Mouse (Mus musculus) activated CD4-positive, CD25-positive, alpha-beta regulatory T cell, adult 4 months (primary cell): Measurements from ENCODE around the gene Rps27a. TPM values are rescaled to one million over a fixed set of nuclear protein-coding genes. Genes with fewer than 3 reads are reported as not detected.
"Not testable (repeated sequence)": the region's sequence is repeated elsewhere in the genome, so short reads cannot be mapped to it uniquely, and the experiment has no call there.

Experiments
- ATAC-seq: one replicate; pipeline ENCODE4 v1.8.0; 2017
- polyA plus RNA-seq, 2 experiments: library from polyadenylated mRNA; unstranded; fragments of 100-300 nt; shearing (Covaris generic); gene quantifications; one replicate each; pipeline ENCODE4 v1.2.1; 2017

Gene Rps27a
- polyA plus RNA-seq, result 1,000 to 10,000 TPM; 1,318 to 1,662 TPM

GRCm38 (mm10) chr11:29547752-29548503 is at the start of gene Rps27a, which contains the start of gene Clhc1:
TSS of gene Rps27a (minus strand) at chr11:29548109.
TSS of gene Clhc1 (plus strand) at chr11:29547950.
- peak; percentile 91 for ATAC-seq

DNA sequence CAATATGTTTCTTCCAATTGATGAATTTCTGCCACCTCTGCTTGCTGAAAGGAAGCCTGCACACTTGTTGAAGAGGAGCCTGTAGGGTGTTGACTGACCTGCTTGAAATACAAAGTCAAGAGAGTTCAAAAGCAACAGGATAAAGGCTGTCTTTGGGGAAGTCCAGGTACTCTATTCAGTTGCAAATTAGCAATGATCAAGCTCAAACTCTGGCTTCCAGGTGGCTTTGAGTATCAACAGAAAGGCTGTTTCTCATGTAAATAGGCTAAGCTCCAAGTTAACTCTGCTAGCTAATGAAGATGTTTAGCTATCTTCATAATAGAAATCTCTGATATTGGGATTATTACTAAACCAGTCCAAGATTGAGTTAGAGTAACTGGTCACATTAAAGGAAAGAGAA is 49.2 kb upstream of the Rps27a start:
- ATAC-seq, result no peak

DNA sequence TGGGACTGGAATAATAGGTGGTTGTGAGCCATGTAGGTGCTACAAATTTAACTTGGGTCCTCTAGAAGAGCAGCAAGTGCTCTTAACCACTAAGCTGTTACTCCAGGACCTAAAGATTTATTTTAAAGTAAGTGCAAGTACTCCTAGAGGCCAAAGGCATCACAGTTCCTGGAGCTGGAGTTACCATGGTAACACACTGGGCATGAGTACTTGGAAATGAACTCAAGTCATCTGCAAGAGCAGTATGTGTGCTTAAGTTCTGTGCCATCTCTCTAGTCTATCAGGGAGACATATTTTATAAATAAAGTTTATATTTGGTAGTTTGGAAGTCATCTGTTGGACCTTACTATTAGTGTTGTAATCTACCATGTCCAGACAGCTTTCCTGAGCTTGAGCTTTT is 47.3 kb upstream of the Rps27a start:
- no peak for ATAC-seq

DNA sequence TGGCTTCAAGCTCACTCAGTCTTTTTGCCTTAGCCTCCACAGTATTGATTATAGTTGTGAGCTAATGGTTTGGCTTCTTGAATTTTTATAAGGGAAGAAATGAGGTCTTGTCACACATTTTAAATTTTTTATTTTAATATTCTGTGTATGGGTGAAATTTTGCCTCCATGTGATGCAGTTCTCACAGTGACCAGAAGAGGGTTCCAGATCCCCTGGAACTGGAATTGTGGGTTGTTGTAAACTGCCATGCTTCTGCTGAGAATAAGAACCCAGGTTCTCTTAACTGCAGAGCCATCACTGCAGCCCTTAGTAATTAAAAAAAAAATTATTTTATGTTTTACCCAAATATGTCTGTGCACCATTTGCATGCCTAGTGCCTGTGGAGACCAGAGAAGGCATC is 31.7 kb upstream of the Rps27a start:
- ATAC-seq, result no peak

DNA sequence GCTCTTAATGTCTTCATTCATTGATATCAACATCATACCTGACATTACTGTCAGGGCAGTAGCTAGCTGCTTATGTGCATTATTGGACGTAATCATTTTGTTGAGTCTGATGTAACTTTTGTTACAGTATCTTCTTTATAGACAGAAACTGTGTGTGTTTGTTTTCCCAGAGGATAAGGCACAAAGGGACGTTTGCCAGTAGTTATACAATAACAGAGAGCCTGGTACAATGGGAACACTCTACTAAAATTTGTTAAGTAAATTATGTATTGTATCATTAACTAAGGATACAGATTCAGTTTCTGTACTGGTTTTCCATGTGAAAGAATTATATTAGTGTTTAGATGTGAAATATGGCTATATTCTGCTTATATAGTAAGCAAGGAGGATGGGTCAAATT is 24.7 kb upstream of the Rps27a start:
- ATAC-seq, result no peak

GRCm38 (mm10) chr11:29571536-29571935 is 23.6 kb upstream of the Rps27a start:
- no peak for ATAC-seq

DNA sequence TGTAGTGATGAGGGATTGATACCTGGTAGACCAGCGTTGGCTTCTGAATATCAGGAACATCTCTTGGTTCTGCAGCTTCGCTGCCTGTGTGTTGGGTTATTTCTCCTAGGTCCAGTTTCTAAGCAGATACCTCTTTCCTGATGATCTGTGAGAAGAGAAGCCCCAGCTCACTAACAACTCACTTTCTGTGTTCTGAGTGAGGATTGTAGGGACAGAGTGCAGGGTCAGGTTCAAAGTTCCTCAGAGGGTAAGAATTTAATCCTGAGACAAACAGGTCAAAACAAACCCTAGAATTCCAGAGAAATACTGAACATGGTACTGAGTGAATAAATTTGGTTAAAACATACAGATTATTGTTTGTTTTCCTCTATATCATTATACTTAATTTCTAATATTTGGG is 15.5 kb upstream of the Rps27a start:
- no peak for ATAC-seq

- no peak for ATAC-seq
These were observed 13.1 kb upstream of the Rps27a start for GRCm38 (mm10) chr11:29560990-29561389.

DNA sequence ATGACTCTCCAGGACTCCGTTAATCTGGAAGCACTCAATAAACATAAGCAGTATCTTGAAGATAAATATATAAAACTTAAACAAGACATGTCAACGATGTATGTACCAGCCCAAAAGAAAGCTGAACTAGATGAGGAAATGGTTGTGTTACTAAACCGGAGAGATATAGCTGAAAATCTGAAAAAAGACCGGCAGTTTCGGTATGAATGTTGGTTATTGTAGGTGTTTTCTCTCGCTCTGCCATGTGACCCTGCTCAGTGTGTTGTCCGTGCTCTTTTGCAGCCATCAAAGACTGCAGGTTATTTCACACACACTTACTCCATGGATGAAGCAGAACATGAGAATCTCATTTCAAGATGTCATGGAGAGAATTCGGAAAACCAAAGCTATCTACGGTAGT is 12.5 kb upstream of the Rps27a start:
- ATAC-seq, result peak; percentile 46

DNA sequence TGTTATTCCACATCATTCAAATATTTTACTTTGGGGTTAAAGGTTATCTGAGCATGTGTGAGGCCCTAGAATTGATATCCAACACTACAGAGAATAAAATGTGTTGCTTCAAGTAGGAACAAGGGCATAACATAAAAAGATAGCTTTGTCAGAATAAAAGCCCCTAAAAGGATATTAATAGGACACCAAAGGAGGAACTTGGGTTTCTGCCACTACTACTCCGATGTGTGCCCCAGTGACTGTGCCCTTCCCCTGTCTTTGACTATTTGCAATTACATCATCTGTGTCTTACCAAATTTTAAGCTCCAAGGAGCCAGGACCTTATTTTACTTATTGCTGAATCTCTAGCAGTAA is 1.5 kb upstream of the Rps27a start:
- no peak for ATAC-seq

- ATAC-seq, result no peak
These were observed 855 bp upstream of the Rps27a start for GRCm38 (mm10) chr11:29548504-29549424.

DNA sequence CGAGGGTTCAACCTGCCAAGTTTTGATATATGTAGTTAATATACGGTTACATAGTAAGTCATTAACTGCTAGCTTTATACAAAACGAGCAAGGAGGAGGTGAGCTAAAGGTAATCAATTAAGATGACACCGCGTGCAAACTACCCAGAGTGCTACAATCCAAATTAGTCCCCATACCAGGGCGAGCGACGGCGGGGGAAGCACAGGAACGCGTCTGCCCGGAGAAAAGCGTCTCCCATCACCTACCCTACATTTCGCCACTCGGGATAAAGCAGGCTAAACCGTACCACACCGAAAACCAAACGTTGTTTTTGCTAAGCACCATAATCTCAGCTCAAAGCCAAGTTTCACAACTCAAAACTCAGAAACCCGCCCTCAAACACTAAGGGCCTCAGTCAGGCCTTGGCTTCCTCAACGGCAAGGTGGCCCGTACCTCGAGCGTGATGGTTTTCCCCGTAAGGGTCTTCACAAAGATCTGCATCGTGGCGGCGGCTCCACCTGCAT is 609 bp downstream of the Rps27a start:
- no peak for ATAC-seq

- no peak for ATAC-seq
These were observed 1.1 kb downstream of the Rps27a start for GRCm38 (mm10) chr11:29546762-29547161.

DNA sequence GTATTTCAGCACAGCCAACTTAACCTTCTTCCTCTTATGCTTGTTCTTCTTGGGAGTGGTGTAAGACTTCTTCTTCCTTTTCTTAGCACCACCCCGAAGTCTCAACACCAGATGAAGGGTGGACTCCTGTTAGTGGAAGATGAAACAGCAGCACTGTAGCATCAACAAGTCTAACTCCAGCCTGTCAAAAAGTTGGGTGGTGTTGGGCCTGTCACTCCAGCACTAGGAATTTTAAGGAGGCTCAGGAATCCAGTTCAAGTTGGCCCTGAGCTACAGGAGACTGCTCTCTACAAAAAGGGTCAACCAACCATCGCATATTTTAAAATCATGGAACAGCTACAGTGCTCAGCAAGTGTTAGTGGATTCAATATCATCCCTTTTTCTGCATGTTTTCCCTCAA is 1.6 kb downstream of the Rps27a start:
- not testable (repeated sequence) for ATAC-seq

DNA sequence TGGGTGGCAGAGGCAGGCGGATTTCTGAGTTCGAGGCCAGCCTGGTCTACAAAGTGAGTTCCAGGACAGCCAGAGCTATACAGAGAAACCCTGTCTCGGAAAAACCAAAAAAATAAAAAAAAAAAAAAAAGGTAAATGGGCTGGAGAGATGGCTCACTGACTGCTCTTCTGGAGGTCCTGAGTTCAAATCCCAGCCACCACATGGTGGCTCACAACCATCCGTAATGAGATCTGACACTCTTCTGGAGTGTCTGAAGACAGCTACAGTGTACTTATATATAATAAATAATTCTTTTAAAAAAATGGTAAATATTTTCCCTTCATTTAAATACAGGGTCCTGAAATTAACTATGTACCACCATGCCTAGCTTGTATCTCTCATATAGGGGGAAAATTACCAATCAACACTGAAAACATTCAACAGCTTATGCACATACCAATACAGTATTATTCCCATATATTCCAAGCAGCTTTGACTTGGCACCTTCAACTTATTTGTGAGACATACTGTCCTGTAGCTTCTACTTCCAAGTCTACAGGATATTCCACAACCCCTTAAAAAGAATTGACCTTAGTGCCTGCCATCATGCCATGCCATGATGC is 2.7 kb downstream of the Rps27a start:
- ATAC-seq, result not testable (repeated sequence)

DNA sequence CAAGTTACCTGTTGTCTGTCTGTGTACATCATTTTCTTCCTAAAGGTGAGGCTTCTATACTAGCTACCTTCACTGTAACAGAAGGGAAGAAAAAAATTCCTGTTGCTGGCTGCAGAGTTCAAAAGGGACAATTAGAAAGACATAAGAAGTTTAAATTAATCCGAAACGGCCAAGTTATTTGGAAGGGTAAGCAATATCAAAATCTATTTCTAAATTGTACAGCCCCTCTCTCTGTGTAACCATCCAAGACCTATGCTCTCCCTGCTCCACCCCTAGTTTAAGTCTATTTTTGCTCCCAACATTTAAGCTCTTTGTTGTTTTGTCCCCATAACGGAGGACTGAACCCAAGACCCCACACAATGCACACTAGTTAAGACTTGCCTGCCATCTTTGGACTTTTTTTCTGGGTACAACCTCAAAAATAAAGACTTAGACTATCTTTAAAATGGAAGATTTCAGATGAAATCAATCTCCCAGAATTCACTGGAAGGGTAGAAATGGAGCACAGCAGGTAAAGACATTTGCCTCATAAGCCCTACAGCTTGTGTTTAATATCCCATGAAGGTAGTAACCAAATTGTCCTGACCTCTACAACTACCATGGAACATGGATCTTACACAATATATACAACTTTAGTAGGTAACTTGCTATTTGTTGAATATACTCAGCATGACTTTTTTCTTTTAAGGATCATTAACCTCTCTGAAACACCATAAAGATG is 3.5 kb downstream of the Rps27a start:
- no peak for ATAC-seq

DNA sequence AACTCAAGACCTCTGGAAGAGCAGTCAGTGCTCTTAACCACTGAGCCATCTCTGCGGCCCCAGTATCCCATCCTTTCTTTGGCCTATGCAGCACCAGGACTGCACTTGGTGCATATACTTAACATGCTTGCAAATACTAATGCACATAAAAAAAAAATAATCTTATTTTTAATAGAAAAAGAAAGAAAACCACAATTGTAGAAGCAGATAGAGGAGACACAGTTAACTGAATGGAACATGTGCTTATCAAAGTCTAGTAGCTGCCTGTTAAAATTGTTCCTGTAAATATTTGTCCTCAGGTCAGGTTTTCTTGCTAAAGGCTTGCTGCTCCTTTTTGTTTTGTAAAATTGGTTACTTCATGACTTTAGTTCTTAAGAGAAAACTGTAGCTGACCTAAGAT is 9.7 kb downstream of the Rps27a start:
- no peak for ATAC-seq

GRCm38 (mm10) chr11:29525988-29526794 is 21.7 kb downstream of the Rps27a start, which contains the start of gene Mtif2:
TSS of gene Mtif2 (plus strand) at chr11:29526408.
- ATAC-seq, result peak; percentile 74

DNA sequence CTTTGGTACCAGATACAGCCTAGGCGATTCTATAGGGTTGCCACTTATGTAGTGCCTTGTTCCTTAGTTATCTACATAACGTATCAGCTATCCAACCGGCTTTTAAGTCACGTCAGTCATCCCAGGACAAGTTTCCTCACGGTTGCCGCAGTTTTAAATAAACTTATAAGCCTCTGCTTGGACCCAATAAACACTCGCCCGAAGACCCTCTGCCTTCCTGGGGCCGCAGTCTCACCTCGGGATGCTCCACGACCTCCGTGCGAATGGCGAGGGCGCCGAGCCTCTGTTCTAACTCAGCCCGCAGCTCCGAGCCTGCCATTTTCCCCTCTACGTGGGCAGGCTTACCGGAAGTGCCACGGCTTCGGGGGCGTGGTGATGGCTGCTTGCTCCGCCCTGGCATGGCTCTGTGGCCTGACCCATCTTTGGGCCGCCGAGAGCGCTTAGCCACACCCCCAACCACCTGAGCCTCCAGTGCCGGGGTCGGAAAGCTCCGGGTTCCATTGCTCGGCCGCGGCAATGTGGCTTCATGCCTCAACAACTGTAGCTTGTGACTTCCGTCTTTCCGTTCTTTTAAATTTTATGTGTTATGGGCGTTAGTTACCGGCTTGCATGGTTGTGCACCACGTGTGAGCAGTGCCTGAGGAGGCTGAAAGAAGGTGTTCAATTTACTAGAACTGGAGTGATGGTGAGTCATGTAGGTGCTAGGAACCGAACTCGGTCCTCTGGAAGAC is 33.1 kb downstream of the Rps27a start, which contains the start of gene Prorsd1:
Gene Prorsd1, minus strand, starts transcription at position 352 of the 731 bp plus-strand sequence.
- ATAC-seq, result peak; percentile 100

GRCm38 (mm10) chr11:29514325-29514681 is 33.6 kb downstream of the Rps27a start:
- no peak for ATAC-seq
